Mouse (Mus musculus): ENCODE measurements around the gene Efcab9. TPM values are rescaled to one million over a fixed set of nuclear protein-coding genes. Genes with fewer than 3 reads are reported as not detected.
A peak's percentile ranks its signal among the peaks of the same experiment; 100 is the strongest.

Gene Efcab9
- 0.46 and 0.74 TPM in 2 replicates for polyA plus RNA-seq (2015; fragmentation: Nextera tagmentation; extraction: Ambion mirVana)

DNA sequence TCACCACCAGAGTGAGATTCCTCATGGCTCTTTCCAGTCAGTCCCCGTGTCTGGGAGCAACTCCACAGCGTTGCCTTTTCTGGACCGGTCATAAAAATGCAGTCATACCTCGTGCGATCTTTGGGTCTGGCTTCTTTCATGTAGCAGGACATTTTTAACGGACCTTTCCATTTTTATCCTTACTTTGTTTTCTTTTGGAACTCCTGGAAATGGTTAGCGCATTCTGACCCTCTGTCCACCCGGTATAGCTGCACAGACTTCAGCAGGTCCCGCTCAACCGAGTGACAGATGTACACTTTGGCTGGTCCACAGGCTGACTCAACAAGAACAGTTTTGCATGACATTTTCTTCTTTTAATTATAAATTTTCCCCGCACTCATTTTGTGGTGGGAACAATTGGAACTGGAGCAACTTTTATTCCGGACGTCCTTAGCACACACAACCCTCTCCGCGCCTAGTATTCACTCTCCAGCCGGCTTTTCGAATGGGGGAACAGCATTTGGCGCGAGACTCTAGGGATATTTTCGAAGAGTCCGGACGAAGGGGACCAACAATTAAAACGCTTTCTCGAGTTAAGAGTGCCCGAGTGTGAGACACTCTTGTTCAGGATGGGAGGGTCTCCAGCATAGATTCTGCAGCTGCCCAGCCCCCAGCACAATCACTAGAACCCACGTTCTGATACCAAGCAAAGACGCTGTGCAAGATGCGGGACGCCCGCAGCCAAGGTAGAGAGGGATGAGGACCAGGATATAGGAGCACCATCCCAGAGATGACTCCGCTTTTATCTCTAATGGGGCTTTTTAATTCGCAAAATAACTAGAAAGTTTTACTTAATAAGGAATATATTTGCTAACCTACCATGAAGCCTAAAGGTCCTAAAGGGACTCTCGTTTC is at the start of gene Efcab9:
Efcab9 (minus strand) TSS at position 211 of the 894 bp plus-strand sequence.
- peaks cover 57% of the 10 kb centered on the region for H3K4me1 ChIP-seq (replicated peaks)
- H3K27ac ChIP-seq: peak within 1 kb of the TSS; percentile 84
- DNase-seq: no peak
- no peak for ATAC-seq (ENCODE audit: low read depth)
- peak within 1 kb of the TSS; percentile 100 for H3K4me2 ChIP-seq
- 7% methylated on average over 33 of the region's 33 CpGs for WGBS (ENCODE audit: insufficient replicate concordance)
- peak within 1 kb of the TSS; percentile 81 for H3K4me3 ChIP-seq (replicated peaks)
- peak within 1 kb of the TSS; percentile 87 for H3K9ac ChIP-seq
- no peaks in the 10 kb centered on the region for H3K36me3 ChIP-seq
- H3K9me3 ChIP-seq (replicated peaks): no peaks in the 10 kb centered on the region
- no peaks in the 10 kb centered on the region for H3K27me3 ChIP-seq

DNA sequence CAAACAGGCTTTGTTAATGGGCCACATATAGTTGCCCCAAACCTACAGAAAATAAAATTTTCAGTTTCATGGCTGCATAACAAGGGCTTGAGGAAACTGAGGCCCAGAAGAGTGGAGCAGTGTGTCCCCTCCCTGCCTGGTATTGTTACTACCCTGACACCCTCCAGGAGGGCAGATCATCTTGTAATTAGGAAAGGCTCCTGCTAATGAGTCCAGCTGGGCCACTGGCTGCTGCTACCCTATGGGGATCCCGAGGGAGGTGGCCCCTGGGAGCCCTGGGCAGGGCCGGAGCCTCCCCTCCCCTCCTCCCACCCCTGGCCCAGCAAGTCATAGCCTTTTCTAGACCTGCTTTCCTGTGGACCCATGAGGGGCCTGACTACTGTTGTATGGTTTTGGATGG is 49.1 kb upstream of the Efcab9 start:
- H3K27ac ChIP-seq: no peak overlapping the region
- no peak overlapping the region for H3K4me3 ChIP-seq (replicated peaks)
- H3K9ac ChIP-seq: no peak overlapping the region
- no peak for ATAC-seq (ENCODE audit: low read depth)
- H3K27me3 ChIP-seq: no peaks in the 10 kb centered on the region
- WGBS (ENCODE audit: insufficient replicate concordance): 75% methylated on average over 2 of the region's 2 CpGs
- H3K4me2 ChIP-seq: no peak overlapping the region
- H3K36me3 ChIP-seq: 0 out of 2 replicates have a peak, but pooled peaks cover 5% of the 10 kb centered on the region
- no peak for DNase-seq
- H3K4me1 ChIP-seq (replicated peaks): peaks cover 10% of the 10 kb centered on the region
- no peaks in the 10 kb centered on the region for H3K9me3 ChIP-seq (replicated peaks)

DNA sequence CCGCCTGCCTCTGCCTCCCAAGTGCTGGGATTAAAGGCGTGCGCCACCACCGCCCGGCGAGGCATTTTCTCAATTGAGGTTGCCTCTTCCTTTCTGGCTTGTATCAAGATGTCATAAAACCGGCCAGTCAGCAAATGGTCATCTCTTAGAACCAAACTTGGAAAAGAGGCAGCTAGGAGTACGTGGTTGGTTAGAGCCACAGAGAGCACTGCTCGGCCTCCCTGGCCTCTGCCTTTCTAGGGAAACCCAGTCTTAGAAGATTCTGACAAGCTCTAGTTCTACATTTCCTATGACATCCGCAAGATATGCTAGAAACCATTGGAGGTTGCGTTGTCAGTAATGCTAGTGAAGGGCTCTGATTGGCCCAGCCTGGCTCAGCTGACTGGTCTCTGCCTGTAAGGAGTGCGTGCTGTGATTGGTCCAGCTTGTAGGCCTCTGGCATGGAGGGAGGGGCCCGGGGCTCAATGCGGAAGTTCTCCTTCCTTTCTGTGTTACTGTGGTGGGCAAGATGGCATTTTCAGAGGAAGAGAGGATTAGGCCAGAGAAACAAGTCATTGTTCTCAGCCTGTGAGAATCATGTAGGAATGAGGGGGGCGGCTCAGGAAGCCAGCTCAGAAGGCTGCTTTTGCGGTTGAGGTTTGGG is 48.5 kb upstream of the Efcab9 start:
- Histone ChIP-seq H3K27me3 (no peaks in the 10 kb centered on the region), H3K36me3 (0 out of 2 replicates have a peak, but pooled peaks cover 5% of the 10 kb centered on the region), H3K9me3 (replicated peaks) (no peaks in the 10 kb centered on the region), H3K4me3 (replicated peaks) (no peak overlapping the region), H3K4me1 (replicated peaks) (peaks cover 6% of the 10 kb centered on the region; the same call in 1 of the 2 replicates), H3K9ac (no peak overlapping the region), H3K4me2 (0 out of 2 replicates have a peak overlapping the region, but pooled peaks have one; percentile 5), H3K27ac (no peak overlapping the region)
- 71% methylated on average over 16 of the region's 16 CpGs for WGBS (ENCODE audit: insufficient replicate concordance)
- ATAC-seq (ENCODE audit: low read depth) (peak; percentile 72), DNase-seq (peak; percentile 38)

DNA sequence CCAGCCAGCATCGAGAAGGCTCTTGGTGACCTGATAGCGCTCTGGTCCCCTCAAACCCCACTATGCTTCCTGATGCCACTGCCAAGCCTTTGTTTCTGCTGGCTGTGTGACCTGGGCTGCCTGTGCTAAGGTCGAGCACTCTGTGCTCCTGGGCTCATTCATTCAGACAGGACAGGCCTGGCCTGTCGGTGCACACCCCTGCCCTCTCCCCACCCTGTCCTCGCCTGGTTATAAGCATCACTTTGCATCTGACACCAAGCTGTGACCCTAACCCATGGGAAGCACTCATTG is 44.8 kb upstream of the Efcab9 start:
- H3K36me3 ChIP-seq: 0 out of 2 replicates have a peak, but pooled peaks cover 5% of the 10 kb centered on the region
- H3K9ac ChIP-seq: no peak overlapping the region
- H3K27ac ChIP-seq: no peak overlapping the region
- DNase-seq: no peak
- peaks cover 10% of the 10 kb centered on the region; the same call in 1 of the 2 replicates for H3K4me1 ChIP-seq (replicated peaks)
- H3K4me2 ChIP-seq: no peak overlapping the region
- H3K27me3 ChIP-seq: no peaks in the 10 kb centered on the region
- H3K9me3 ChIP-seq (replicated peaks): no peaks in the 10 kb centered on the region
- no peak overlapping the region for H3K4me3 ChIP-seq (replicated peaks)
- no peak for ATAC-seq (ENCODE audit: low read depth)
- WGBS (ENCODE audit: insufficient replicate concordance): 55% methylated on average over 5 of the region's 5 CpGs

DNA sequence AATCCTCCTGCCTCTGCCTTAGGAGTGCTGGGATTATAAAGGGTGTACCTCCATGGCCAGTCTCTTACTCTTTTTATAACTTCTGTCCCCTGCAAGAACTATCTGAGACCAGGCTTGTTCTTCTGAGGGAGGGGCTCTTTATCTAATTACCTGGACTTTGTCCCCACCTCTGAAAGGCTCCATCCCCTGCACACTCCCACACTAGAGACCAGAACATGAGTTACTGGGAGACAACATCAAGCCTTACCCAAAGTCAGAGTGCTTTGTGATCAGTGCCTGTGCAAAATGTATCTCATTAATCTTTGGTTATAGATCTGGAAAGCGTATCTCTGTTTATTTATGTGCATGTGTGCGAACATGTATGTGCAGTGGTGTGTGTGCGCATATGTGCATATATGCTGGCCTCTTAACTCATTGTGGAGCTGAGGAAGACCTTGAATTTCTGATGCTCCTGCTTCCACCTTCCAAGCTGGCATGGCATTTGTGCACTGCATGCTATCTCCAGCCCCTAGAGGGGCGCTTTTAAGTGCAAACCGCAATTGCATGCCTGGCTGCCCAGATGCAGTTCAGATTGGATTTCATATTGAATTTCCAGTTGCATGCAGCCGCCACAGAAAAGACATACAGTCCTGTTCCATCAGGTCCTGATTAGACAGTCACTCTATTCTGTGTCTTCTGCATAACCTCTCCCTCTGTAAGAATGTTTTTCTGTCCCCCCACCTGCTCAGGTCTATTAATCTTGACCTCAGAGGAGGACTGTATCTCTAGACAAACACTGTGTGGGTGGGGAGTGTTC is 44.3 kb upstream of the Efcab9 start:
- 0 out of 2 replicates have a peak, but pooled peaks cover 5% of the 10 kb centered on the region for H3K36me3 ChIP-seq
- H3K9me3 ChIP-seq (replicated peaks): no peaks in the 10 kb centered on the region
- no peaks in the 10 kb centered on the region for H3K27me3 ChIP-seq
- no peak overlapping the region for H3K27ac ChIP-seq
- H3K9ac ChIP-seq: no peak overlapping the region
- ATAC-seq (ENCODE audit: low read depth) (no peak), DNase-seq (no peak)
- 82% methylated on average over 6 of the region's 6 CpGs for WGBS (ENCODE audit: insufficient replicate concordance)
- H3K4me3 ChIP-seq (replicated peaks): no peak overlapping the region
- peaks cover 13% of the 10 kb centered on the region; the same call in 1 of the 2 replicates for H3K4me1 ChIP-seq (replicated peaks)
- no peak overlapping the region for H3K4me2 ChIP-seq

DNA sequence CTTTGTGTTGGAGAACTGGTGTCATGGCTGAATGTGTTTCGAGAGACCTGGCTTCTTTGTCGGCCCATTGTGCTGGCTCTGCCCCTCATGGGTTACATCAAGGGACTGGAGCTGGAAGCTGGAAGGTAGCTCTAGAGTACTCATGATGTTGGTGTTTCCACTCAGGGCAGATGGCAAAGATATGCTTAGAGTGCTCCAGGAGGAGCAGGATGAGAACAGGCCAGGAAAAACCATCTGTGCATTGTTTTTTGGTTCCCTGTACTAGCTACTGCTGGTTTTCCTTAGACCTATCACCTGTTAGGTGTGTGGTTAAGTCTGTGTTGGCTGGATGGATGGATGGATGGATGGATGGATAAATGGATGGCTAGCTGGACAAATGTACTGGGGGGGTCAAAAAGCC is 41.8 kb upstream of the Efcab9 start:
- no peak overlapping the region for H3K4me2 ChIP-seq
- H3K27me3 ChIP-seq: no peaks in the 10 kb centered on the region
- H3K9ac ChIP-seq: no peak overlapping the region
- 0 out of 2 replicates have a peak, but pooled peaks cover 8% of the 10 kb centered on the region for H3K36me3 ChIP-seq
- H3K4me3 ChIP-seq (replicated peaks): no peak overlapping the region
- DNase-seq: no peak
- no peak overlapping the region for H3K27ac ChIP-seq
- 76% methylated on average over 2 of the region's 2 CpGs for whole genome bisulfite sequencing (ENCODE audit: insufficient replicate concordance)
- ATAC-seq (ENCODE audit: low read depth): no peak
- no peaks in the 10 kb centered on the region for H3K9me3 ChIP-seq (replicated peaks)
- H3K4me1 ChIP-seq (replicated peaks): peaks cover 12% of the 10 kb centered on the region; the same call in 1 of the 2 replicates

DNA sequence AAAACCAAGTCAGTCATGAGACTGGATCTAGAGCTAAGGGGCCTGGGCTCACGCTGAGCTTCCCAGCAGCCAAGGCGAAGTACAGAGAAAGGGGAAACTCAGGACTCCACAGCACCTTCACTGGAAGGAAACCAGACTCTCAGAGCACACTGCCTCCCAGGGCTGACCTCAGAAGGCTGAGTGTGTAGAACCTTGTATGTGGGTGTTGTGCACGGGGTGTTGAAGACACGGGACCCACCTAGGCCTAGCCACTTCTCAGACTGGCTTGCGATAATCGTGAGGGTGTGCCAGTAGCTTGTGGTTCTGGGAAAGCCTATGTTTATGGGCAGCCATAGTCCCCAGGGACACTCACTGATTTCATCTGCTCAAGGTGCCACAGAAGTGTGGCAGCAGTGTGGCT is 39.2 kb upstream of the Efcab9 start:
- Histone ChIP-seq H3K9me3 (replicated peaks) (no peaks in the 10 kb centered on the region), H3K4me2 (no peak overlapping the region), H3K4me3 (replicated peaks) (no peak overlapping the region), H3K27me3 (no peaks in the 10 kb centered on the region), H3K36me3 (0 out of 2 replicates have a peak, but pooled peaks cover 3% of the 10 kb centered on the region), H3K27ac (no peak overlapping the region; the same call in 1 of the 2 replicates), H3K4me1 (replicated peaks) (peaks cover 30% of the 10 kb centered on the region), H3K9ac (no peak overlapping the region)
- DNase-seq (no peak), ATAC-seq (ENCODE audit: low read depth) (no peak)
- 60% methylated on average over 6 of the region's 6 CpGs for WGBS (ENCODE audit: insufficient replicate concordance)

DNA sequence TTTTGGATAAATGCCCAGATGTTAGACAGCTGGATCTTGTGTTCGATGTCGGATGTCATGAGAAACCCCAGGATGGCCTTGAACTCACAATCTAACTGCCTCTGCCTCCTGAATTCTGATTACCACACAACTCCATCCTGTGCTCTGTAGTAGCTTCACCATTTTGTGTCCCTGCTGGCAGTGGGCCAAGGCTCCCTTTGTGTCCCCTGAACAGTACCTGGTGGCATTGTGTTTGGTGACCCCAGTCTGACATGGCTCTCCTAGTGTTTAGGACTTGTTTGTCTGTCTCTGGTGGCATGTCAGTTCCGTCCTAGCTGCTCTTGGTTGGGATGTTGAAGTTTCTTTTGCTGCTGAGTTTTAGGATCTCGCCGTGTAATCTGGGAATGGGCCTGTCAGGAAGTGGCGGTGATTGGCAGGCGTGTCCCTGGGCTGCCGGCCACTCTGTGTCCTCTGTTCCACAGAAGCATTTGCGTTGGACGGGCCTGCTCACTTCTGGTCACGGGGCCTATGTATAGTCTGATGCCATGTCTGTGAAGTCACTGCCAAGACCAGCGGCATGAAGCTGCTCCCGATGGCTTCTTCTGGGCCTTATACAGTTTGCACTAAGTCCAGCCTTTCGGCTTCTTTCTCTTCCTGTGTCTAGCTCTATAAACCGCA is 36.9 kb upstream of the Efcab9 start:
- no peak for DNase-seq
- H3K36me3 ChIP-seq: 0 out of 2 replicates have a peak, but pooled peaks cover 3% of the 10 kb centered on the region
- WGBS (ENCODE audit: insufficient replicate concordance): 80% methylated on average over 15 of the region's 15 CpGs

DNA sequence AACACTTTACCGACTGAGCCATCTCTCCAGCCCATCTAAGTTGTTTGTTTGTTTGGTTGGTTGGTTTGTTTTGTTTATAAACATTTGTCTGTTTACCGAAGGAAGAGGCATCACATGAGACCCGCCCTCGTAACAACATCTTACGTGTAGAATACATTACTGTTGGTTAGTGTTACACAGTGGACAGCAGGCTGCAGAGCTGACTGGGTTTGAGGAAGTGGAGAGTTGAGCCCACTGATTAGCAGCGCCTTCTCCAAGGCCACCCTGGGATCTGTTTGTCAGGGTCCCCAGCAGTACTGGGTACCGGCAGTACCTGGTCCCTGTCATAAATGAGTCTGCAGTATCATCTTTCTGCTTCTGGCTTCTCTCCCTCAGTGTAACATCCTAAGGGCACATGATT is 36.2 kb upstream of the Efcab9 start:
- 72% methylated on average over 7 of the region's 7 CpGs for WGBS (ENCODE audit: insufficient replicate concordance)

More for the DNA sequence above, 36.9 kb upstream of the Efcab9 start:
- H3K27ac ChIP-seq: no peak overlapping the region
- ATAC-seq (ENCODE audit: low read depth): no peak
- H3K27me3 ChIP-seq: no peaks in the 10 kb centered on the region
- no peaks in the 10 kb centered on the region for H3K9me3 ChIP-seq (replicated peaks)
- peaks cover 53% of the 10 kb centered on the region for H3K4me1 ChIP-seq (replicated peaks)
- H3K9ac ChIP-seq: no peak overlapping the region
- H3K4me3 ChIP-seq (replicated peaks): no peak overlapping the region
- no peak overlapping the region for H3K4me2 ChIP-seq

DNA sequence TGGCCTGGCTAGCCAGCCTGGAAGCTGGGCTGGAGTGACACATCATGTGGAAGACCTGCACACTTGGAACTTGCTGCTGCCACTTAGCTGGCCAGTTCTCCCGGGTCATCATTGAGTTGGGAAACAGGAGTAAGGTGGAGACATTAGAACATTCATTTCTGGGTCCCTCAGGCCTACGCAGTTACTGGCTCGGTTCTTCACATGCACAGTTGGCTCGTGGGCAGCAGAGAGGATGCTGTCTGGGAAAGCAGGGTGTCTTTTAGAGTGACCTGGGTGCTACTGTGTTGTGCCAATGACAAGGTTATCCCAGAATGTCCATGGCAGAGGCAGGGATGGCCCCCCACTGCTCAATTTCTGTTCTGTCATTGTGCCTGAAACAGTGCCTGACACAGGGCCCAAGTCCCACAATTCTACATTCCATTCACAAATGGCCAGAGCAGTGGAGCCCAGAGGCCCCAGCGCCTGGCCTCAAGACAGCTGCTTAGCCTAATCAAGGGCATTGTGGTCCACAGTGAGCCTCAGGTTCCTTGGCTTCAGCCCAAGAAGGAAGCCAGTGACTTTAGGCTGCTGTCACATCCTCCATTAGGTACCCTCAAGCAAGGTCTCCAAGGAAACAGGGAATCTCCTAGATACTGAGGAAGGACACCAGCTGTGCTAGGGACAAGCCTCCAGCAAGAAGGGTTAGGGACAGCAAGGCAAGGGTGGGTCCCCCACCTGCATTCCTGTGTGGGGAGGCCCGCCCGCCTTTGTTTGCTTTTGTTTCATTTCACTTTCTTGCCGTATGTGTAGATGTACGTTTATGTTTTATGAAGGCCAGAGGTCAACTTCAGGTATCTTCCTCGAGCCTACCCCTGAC is 35.3 kb upstream of the Efcab9 start:
- DNase-seq (no peak), ATAC-seq (ENCODE audit: low read depth) (no peak)
- 80% methylated on average over 10 of the region's 10 CpGs for WGBS (ENCODE audit: insufficient replicate concordance)
- H3K36me3 ChIP-seq: 0 out of 2 replicates have a peak, but pooled peaks cover 3% of the 10 kb centered on the region
- peak overlapping the region; percentile 34; the same call in 1 of the 2 replicates for H3K27ac ChIP-seq
- H3K27me3 ChIP-seq: no peaks in the 10 kb centered on the region
- no peak overlapping the region for H3K9ac ChIP-seq
- no peak overlapping the region for H3K4me2 ChIP-seq
- no peak overlapping the region for H3K4me3 ChIP-seq (replicated peaks)
- no peaks in the 10 kb centered on the region for H3K9me3 ChIP-seq (replicated peaks)
- peaks cover 66% of the 10 kb centered on the region for H3K4me1 ChIP-seq (replicated peaks)

More for the DNA sequence above, 36.2 kb upstream of the Efcab9 start:
- no peak overlapping the region for H3K4me3 ChIP-seq (replicated peaks)
- no peak overlapping the region for H3K9ac ChIP-seq
- H3K36me3 ChIP-seq: 0 out of 2 replicates have a peak, but pooled peaks cover 3% of the 10 kb centered on the region
- DNase-seq (no peak), ATAC-seq (ENCODE audit: low read depth) (no peak)
- no peaks in the 10 kb centered on the region for H3K27me3 ChIP-seq
- H3K4me1 ChIP-seq (replicated peaks): peaks cover 60% of the 10 kb centered on the region
- no peak overlapping the region for H3K27ac ChIP-seq
- no peaks in the 10 kb centered on the region for H3K9me3 ChIP-seq (replicated peaks)
- H3K4me2 ChIP-seq: no peak overlapping the region

All from liver, embryonic 13.5 days (tissue).